Mouse (Mus musculus) heart, adult 18-20 months (tissue): ENCODE measurements around the gene Asic3. TPM values are rescaled to one million over a fixed set of nuclear protein-coding genes. Genes with fewer than 3 reads are reported as not detected.

ENCODE experiments used
- DNase-seq, 2 experiments: peaks; one replicate each; pipeline ENCODE4 v3.0.0; 2021 to 2022; ENCODE audit warnings: mixed read lengths in 1 of 2
- total RNA-seq, 2 experiments: library from RNA; stranded (reverse); gene quantifications; 2 replicates each; pipeline ENCODE4 v1.2.3; 2021

Asic3 gene
- total RNA-seq, 2 experiments from 2014 or later: not detected

DNA sequence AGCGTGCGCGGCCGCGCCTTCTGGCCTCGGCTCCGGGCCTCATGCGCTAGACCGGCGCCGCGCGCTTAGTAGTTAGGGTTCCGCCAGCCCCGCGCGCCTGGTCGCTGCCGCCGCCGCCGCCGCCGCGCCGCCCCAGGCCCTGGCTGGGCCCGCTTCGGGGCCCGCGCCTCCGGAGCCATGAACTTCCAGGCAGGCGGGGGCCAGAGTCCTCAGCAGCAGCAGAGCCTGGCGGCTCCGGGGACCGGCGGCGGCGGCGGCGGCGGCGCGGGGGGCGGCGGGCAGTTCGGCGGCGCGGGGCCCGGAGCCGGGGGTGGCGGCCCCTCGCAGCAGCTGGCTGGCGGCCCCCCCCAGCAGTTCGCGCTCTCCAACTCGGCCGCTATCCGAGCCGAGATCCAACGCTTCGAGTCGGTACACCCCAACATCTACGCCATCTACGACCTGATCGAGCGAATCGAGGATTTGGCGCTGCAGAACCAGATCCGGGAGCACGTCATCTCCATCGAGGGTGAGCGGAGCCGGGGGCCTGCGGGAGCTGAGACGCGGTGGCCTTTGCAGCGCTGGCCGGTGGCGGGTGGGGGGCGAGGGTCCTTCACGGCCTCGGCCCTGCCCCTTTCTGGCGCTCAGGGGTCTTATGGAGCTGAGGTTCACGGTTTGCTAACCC, 39.0 kb downstream of the Asic3 start, which contains the start of gene Agap3:
Gene Agap3, plus strand, starts transcription at position 148 of the 661 bp plus-strand sequence.
- DNase-seq: peak; percentile 42 to 60

DNA sequence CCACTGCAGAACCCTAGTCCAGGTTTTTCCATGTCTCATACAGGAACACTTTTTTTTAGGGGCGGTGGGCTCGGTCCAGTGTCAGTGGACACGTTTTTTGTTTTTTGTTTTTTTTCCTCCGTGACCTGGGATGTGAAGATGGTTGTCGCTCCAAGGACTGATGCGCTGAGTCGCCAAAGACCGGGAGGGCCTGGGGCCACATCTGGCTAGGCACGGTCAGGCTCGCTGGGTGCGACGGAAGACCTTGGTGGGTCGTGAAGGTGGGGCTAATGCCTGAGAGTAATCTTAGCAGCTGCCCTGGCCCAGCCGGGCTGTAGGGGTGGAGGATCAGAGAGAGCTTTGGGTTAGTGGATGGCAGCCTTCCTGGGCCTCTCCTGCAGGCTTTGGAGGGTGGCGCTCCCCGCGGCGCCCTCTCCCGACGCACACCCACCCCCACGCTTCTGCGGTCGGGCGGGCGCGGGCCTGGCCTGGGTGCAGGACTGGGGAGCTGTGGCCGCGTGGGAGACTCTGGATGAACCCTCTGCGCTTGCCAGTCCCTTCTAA, 39.6 kb downstream of the Asic3 start:
- DNase-seq: peak; percentile 43 to 52

DNA sequence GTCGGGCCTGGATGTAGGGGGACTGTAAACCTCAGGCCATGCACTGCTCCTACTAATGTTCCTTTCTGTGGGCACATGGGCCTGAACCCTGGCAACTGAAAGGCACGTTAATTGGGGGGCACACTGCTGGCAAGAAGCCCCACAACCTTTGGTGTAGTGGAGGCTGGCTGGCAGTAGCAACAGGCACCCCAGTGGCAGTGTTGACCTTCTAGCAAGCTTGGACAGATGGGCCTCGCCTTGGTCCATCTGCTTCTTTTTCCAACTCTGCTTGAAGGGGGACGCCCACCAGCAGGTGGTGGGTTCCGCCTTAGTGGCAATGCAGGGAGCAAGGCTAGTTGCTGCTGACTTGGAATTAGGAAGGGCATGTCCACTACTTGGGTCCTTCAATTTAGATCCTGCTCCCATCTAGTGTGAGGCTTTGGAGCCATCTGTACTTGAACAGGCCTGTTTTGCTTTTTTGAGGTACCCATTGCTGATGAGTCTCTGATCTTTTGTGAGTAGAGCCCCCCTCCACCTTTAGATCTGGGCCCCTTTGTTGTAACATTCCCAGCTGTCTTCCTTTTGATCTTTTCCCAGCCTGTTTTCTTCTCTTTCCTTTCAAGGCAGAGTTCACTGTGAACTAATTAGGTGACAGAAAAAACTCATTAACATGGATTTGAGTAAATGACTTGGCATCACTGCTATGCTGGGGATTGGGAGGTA, 40.2 kb downstream of the Asic3 start:
- peak in 1 of 2 experiments; percentile 21 for DNase-seq

DNA sequence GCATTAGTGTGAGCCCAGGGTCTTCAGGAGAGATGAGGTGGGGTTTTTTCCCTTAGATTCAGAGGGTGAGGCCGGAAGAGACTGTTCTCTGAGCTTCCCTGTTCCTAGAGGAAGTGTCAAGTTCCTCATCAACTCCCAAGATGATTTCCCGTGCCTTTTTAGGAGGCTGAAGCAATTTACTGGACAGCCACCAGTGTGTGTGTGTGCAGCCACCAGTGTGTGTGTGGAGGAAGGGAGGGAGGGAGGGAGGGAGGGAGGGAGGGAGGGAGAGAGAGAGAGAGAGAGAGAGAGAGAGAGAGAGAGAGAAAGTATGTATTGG, 40.8 kb downstream of the Asic3 start:
- DNase-seq: peak in 1 of 2 experiments; percentile 57

DNA sequence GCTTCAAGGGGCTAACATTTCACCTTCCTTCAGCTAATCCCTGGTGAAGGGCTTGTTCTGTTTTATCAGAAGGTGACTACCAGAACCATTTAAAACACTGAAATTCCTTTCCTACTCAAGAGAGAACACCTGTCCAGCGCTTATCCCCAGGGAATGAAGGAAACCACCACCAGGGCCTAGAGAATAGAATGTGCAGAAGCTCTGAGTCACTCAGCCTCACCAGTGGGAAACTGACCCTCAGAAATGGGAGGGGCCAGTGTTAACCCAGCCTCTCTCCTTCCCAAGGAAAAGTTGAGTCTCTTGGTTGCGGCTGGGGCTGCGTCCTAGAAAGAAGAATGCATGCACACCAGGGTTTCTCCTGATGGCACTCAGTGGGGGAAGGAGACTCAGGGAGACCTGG, 41.9 kb downstream of the Asic3 start:
- no peak for DNase-seq

DNA sequence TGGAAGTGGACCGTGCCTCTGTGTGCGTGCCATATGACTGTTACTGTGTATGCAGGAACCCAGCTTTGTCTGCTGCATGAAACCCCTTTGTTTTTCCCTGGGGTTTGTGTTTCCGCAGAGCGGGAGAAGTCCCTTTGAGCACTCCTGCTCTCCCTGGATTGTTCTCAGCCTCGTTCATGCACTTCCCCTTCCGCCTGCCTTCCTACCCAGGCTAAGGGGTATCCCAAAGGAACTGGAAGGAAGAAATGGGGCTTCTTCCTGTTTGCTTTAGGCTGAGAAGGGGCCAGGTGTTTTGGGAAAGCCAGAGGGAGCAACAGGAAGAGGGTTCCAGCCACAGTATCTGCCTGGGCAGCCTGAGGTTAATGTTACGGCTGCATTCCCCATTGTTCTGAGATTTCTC, 42.4 kb downstream of the Asic3 start:
- peak in 1 of 2 experiments; percentile 22 for DNase-seq

DNA sequence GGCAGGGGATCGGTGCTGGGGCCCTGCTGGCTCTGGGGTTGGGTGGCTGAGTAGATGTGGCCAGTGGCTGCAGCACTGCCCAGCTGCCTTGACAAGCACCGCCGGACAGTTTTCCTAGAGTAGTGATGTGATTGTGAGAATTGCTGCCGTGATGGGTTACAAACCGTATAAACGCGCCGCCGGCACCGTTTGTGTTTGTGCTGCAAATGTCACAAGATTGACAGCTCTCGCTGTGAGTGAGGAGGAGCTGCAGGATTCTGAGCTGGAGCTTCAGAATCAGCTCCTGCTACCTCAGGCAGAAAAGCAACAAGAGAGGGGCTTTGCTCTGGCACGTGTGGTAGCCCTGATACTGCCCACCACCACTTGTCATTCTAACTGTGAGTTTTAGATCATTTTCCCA, 53.6 kb downstream of the Asic3 start:
- DNase-seq: no peak

Other genes with a start within 250 kb of the Asic3 start
- gene Nupl2, start 248.4 kb upstream of the Asic3 start, total RNA-seq: 1 to 10 TPM; 6.9 to 7.0 TPM
- gene Kcnh2, start 61.8 kb upstream of the Asic3 start, total RNA-seq: 10 to 100 TPM; 52.6 to 61.1 TPM
- gene Nos3, start 48.6 kb upstream of the Asic3 start, total RNA-seq: 10 to 100 TPM; 21.8 to 22.6 TPM
- gene Atg9b, start 21.2 kb upstream of the Asic3 start, total RNA-seq: 1 to 10 TPM in 1 of 2 experiments, under 1 TPM in 1; 0.75 to 1.4 TPM
- gene Abcb8, start 19.7 kb upstream of the Asic3 start, total RNA-seq: 10 to 100 TPM; 87.2 to 90.7 TPM
- gene Cdk5, start 10.1 kb downstream of the Asic3 start, total RNA-seq: 10 to 100 TPM; 19.3 to 23.0 TPM
- 10 to 100 TPM; 25.5 to 30.3 TPM for gene Slc4a2, start 10.4 kb downstream of the Asic3 start, total RNA-seq
- 100 to 1,000 TPM; 288 to 330 TPM for gene Fastk, start 31.9 kb downstream of the Asic3 start, total RNA-seq
- gene Tmub1, start 34.5 kb downstream of the Asic3 start, total RNA-seq: 10 to 100 TPM; 10.7 to 10.8 TPM
- gene Agap3, start 38.8 kb downstream of the Asic3 start, total RNA-seq: 10 to 100 TPM; 89.1 to 98.9 TPM
- gene Gbx1, start 113.8 kb downstream of the Asic3 start, total RNA-seq: not detected
- 10 to 100 TPM; 83.7 to 90.6 TPM for gene Asb10, start 127.6 kb downstream of the Asic3 start, total RNA-seq
- not detected for gene 4931409K22Rik, start 143.4 kb downstream of the Asic3 start, total RNA-seq
- gene Abcf2, start 164.1 kb downstream of the Asic3 start, total RNA-seq: 10 to 100 TPM; 53.5 to 54.9 TPM
- gene Chpf2, start 173.3 kb downstream of the Asic3 start, total RNA-seq: 1 to 10 TPM; 5.8 to 6.9 TPM
- 10 to 100 TPM; 56.5 to 59.8 TPM for gene Smarcd3, start 211.0 kb downstream of the Asic3 start, total RNA-seq